Mouse (Mus musculus) mouse embryonic stem cell (cell line): ENCODE measurements around the gene Atat1.

Experiments used
- in situ Hi-C, 2 experiments: fragments of 300-500 bp; cut with MboI; formaldehyde crosslinking; loops; 1 replicate in 1 of 2; 3 replicates in 1 of 2; pipeline ENCODE4 v1.14.3; 2019 to 2020; ENCODE audit warnings: low sequenced_read_pairs in 2 of 2, low pct_unique_long_range_greater_than_20kb in 1 of 2, mixed read lengths in 1 of 2; ENCODE audit not compliant: unreplicated experiment in 1 of 2

Atat1 gene

DNA sequence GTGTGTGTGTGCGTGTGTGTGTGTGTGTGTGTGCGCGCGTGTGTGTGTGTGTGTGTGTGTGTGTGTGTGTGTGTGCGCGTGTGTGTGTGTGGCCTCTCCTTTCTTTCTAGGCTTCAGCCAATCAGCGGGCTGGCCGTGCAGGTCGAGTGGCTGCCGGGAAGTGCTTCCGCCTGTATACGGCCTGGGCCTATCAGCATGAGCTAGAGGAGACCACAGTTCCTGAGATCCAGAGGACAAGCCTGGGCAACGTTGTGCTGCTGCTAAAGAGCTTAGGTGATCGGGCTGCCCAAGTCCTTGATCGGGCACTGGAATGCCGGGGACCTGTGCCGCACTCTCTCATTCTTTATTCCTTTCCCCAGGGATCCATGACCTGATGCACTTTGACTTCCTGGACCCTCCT, 22.1 kb downstream of the Atat1 start:
- in situ Hi-C loops, result no loop called here

DNA sequence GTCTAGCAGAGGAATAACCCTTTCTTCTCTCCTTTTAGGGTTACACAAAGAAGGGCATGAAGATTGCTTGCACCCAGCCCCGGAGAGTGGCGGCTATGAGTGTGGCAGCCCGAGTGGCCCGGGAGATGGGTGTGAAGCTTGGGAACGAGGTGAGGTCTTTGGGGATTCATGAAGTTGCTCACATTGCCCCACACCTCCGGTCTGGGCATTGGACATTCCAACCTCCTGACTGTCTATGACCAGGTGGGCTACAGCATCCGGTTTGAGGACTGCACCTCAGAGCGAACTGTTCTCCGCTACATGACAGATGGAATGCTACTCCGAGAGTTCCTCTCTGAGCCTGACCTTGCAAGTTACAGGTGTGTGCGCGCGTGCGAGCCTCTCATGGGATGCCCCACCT, 26.1 kb downstream of the Atat1 start:
- in situ Hi-C loops, result no loop called here

DNA sequence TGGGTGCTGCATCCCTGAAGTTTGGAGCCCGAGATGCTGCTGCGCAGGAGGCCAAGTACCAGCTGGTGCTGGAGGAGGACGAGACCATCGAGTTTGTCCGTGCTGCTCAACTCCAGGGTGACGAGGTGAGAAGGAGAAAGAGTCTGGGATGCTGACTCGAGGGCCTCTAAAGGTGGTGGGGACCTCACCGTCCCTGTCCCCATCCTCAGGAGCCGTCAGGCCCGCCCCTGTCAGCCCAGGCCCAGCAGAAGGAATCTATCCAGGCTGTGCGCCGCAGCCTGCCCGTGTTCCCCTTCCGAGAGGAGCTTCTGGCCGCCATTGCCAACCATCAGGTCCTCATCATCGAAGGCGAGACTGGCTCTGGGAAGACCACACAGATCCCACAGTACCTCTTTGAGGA, 27.0 kb downstream of the Atat1 start:
- in situ Hi-C loops, result no loop called here

DNA sequence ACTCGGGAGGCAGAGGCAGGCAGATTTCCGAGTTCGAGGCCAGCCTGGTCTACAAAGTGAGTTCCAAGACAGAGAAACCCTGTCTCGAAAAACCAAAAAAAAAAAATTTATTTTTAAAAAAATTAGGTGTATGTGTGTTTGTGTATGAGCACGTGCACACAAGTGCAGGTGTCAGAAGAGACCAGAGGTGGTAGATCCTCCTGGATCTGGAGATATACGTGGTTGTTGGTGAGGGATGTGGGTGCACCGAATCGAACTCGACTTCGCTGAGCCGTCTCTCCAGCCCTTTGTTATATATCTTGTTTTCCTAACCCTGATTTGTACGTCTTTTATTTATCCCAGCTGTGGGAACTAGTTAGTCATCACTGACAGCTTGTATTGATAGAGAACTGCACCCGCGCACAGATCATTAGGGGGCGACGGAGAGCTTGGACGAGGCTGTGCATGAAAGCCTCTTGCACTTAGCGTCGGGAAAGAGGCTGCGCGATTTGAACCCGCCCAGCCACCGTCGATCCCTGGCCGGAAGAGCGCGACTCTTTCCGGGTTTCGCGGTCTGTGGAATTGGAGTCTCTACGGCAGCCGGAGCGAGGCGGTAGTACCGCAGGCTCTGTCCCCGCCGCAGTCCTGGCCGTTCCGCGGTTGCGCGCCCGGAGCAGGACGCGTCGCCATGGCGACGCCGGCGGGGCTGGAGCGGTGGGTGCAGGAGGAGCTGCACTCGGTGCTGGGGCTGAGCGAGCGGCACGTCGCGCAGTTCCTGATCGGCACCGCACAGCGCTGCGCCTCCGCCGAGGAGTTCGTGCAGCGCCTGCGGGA, 30.4 kb downstream of the Atat1 start, which contains the start of gene Dhx16:
Gene Dhx16, plus strand, starts transcription at position 575 of the 813 bp plus-strand sequence.
- in situ Hi-C loops, result no loop called here

DNA sequence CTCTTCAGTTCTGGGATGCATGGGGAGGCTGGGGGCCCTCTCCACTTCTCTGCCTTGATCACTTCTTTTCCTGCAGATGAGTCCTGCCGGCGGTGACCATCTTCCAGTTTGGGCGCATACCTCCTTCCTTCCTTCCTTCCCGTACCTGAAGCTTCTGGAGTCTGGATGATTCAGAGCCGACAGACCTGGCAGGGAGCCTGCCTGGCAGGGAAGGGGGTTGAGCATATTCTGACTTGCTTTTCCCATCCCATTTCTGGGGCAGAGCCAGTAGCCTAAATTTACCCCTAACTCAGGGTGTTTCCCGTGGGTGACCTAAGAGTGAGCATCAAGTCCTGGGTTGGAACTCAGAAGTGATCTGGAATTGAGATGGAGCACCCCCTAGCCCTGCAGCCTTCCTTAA, 35.2 kb downstream of the Atat1 start:
- in situ Hi-C loops, result loop anchor here in 1 of 2 experiments (5.0 kb wide), 1 partner anchor 47 kb away; no protein-coding TSS in a partner anchor

DNA sequence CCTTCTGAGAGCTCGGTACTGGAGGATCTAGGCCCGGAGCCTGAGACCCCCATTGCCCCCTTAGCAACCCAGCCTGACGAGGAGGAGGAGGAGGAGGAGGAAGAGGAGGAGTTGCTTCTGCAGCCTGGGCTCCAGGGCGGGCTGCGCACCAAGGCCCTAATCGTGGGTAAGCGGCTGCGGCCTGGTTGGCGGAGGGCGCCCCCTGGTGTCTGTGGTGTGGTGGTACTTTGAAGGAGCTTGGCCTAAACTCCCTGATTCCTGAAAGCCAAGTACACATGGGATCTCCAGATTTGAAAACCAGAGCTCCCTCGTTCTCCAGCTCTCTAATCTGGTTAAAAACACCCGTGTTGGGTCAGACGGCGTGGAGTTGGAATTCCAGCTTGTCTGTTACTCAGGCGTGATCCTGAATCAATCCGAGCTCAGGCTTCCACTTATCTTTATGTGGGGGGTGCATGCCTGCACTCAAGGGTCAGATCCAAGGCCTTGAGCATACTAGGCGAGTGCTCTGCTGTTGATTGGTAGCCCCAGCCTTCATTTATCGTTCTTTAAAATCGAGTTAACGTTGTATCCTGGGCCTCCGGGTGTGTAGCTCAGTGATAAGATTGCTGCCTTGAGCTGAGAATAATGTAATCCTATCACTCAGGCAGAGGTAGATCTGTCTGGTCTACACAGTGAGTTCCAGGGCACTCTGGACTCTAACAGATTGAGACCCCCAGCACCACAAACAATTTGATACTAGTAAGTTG, 35.9 kb downstream of the Atat1 start:
- in situ Hi-C loops, result loop anchor here in 1 of 2 experiments (5.0 kb wide), 1 partner anchor 47 kb away; no protein-coding TSS in a partner anchor

DNA sequence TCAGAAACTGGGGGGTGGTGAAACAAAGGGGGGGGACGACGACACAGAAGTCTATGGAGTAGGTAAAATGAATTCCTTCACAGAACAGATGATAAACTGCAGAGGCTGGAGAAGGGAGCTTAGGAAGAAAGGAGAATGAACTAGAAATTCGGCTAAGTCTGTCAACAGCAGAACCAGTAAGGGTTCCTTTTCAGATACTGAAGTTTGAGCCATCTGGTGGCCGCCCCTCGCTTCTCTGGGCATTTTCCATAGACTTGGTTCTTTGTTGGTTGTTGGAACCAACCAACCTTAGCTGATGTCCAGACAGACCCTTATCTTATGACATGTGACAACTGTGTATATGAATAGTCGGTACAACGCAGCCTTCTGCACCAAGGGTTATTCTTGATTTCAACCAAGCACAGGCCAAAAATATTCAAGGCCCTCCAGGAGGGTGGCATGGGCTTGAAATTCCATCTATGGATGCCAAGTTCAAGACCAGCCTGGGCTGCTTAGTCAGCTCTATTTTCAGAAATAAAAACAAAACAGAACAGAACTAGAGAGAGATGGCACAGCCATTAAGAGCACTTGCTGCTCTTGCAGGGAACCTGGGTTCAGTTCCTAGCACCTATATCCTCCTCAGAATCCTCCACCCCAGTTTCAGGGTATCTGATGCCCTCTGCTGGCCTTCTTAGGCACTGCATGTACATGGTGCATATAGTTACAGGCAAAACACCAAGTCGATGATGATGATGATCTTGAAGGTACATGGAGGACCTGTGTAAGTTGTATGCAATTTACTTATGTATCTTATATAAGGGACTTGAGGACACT, 38.8 kb downstream of the Atat1 start:
- in situ Hi-C loops, result loop anchor here in 1 of 2 experiments (5.0 kb wide), 1 partner anchor 44 kb away; no protein-coding TSS in a partner anchor

DNA sequence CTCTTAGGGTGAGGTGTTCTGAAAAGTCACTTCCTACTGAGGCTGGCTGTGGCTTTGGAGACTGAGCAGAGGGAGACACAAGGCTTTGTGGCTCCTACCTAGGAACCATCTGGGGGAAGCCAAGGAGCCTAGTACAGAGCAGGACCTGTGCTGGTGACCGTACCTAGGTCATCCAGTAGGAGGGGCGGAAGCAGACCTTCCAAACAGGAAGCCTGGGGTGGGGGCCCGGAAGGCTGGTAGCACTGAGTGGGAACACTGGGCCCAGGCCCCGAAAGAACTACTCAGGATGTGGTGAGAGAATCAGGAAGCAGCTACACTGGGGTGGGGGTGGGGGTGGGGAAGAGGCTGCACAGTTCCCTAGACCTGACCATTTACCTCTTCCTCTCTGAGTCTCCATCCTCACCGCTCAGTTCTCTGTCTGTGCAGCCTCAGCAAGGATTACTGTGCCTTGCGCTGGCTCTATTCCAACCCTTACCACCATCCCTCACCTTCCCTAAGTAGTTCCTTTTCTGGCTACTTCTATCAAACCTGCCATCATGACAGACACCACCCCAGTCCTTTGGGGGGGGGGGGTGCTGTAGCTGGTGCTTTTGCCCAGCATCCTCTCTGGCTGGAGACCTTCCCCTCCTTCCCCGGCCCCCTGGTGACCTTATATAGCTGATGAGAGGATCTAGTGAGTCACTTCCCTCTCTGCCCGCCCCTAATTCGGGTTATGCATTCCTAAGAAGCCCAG, 39.6 kb downstream of the Atat1 start:
- in situ Hi-C loops, result loop anchor here in 1 of 2 experiments (5.0 kb wide), 1 partner anchor 43 kb away; no protein-coding TSS in a partner anchor

DNA sequence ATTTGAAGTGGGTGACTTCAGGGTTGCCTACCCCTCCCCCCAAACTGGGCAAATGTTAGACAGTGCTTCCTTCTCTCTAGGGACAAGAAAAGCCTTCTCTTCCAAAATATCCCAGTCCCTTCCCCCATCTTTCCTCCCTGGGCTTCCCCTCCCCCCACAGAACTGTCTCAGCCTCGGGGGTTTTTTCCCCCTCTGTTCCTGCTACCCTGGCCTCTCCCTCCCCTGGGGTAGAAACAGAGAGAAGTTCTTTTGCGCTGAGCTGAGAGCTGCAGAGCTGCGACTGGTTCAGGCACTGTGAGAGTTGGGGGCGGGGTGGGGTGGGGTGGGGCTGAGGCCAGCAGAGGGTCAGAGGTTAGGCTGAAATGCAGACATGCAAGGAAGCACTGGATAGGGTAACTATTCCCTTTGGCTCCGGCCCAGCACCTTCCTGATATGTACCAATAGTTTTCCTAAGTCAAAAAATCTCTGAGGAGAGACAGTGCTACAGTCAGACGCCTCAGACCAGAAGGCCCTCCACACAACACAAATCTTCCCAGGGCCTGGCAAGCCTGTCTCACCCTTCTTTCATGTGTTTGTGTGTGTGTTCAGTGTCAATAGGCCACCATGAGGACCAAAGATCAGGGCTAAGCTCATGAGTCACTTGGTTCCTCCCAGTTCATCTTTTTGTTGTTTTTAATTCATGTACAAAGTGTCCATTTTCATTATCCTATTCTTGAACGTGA, 40.4 kb downstream of the Atat1 start:
- in situ Hi-C loops, result loop anchor here (5.0 kb wide), 1 partner anchor 42 kb away; no protein-coding TSS in a partner anchor

DNA sequence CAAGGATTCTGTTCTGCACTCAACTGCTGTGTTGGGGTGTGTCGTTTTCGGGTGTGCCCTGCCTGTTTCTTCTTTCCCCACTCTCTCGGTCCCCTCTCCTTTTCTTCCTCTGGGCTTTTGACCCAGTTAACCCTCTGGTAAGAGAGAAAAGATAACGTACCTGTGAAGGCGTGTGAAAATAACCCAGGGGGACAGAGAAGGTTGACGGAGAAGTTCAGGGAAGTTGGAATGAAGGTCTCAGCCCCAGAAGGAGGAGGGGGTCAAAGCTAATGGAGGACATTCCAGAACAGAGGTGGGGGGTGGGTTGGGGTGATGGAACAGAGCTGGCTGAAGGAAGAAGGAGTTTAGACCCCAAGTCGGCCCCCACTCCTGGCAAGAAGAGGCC, 40.9 kb downstream of the Atat1 start:
- in situ Hi-C loops, result loop anchor here in 1 of 2 experiments (5.0 kb wide), 1 partner anchor 42 kb away; no protein-coding TSS in a partner anchor

DNA sequence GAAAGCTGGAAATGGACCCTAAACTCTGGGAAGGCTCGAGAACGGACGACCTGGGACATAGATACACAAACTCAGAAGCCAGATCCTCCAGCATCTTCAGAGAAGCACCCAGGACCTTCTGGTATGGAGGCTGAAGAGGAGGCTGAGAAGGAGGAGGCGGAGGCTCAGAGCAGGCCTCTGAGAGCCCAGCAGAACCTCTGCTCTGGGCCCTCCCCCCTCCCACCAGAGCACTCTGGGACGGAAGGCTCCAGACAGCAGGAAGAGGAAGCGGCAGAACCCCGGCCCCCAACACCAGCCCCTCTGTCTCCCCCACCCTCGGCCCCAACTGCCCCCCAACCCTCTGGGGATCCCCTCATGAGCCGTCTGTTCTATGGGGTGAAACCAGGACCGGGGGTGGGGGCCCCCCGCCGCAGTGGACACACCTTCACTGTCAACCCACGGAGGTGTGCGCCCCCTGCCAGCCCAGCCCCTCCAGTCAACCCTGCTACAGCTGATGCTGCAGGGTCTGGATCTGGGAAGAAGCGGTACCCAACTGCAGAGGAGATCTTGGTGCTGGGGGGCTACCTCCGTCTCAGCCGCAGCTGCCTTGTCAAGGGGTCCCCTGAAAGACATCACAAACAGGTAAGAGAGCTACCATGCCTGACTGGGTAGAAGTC, 41.6 kb downstream of the Atat1 start:
- in situ Hi-C loops, result loop anchor here in 1 of 2 experiments (5.0 kb wide), 1 partner anchor 41 kb away; no protein-coding TSS in a partner anchor

DNA sequence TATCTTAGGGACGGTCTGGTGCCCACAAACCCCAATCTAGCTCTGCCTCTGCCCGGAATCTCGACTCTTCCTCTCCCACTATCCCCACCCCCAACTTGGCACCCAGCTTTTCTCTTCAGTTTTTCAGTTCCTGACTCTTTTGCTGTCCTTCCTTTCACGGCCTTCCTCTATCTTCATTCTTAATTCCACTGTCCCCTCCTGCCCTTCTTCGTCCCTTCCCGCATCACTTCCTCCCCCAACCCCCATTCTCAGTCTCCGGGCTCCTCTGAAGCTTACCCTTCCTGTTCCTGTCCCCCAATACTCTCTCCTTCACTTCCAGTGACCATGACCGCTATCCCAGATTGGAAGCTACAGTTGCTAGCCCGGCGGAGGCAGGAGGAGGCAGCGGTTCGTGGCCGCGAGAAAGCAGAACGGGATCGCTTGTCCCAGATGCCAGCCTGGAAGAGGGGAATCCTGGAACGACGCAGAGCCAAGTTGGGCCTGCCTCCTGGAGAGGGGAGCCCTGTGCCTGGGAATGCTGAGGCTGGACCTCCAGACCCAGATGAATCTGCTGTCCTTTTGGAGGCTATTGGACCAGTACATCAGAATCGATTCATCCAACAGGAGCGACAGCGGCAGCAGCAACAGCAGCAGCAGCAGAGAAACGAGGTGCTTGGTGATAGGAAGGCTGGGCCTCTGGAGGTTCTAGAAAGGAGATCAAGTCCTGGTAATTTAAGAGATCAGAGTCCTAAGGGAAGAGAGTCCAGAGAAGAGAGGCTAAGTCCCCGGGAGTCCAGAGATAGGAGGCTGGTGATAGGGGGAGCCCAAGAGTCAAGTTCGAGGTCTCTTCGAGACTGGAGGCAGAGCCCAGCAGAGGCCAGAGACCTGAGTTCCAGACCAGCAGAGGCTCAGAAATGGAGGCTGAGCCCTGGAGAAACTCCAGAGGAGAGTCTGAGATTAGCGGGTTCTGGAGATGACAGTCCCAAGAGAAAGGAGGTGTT, 42.7 kb downstream of the Atat1 start:
- in situ Hi-C loops, result loop anchor here in 1 of 2 experiments (5.0 kb wide), 1 partner anchor 40 kb away; no protein-coding TSS in a partner anchor

DNA sequence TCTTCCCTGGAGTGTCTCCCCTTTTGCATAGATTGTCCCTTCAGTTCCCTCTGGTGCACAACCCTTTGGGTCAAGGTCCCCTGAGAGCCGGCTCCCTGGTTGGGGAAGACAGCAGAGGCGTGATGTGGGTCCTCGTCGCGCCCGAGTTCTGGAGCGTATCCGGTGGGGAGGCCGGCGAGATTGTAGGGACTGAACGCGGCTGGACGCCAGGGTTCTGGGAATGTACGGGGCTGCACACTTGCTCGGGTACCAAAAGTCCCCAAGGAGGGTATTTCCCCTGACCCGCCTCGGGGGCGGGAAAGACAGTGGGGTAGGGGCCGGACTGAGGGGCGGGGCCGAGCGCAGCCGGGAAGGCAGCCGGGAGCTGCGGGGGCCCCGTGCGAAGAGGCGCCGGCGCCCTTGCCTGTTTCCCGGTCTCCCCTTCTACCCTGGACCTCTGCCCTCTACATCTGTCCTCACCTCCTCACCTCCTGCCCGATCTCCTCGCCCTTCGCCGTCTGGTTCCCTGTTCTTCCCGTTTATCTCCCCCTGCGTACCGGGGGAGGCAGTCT, 43.5 kb downstream of the Atat1 start:
- in situ Hi-C loops, result loop anchor here in 1 of 2 experiments (5.0 kb wide), 1 partner anchor 39 kb away; no protein-coding TSS in a partner anchor

DNA sequence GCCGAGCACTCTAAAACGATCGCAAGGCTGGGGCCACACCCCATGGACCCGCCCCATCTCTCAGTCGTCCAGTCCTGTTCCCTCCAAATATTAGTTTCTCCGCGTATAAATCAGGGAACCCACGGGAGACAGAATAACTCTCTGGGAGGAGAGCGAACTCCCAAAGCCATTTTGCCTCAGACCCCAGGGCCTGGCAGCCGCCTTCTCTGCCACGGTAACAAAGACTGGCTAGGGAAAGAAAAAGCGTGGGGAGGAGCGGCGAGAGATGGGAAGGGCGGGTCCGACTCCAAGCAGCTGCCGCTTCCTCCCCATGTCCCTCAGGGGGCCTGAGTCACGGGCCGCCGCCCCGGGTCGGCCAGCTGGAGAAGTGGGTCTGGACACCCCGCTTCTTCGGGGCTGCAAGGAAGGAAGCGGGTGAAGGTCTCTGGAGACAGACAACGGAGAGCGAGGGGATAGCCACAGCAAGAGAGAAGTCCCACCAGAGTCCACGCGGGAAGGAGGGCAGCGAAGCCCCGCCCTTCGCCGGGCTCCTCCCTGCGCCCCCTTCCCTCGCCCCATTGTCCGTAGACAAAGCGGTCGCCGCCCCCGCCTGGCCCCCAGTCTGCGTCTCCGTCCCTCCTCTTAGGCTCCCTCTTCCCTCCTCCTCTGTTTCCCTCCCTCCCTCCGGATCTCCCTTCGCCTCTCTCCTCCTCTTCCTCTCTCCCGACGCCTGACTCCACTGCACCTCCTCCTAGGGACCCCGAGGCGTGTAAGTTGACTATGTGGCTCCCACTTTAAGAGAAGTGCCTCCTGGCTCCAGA, 44.2 kb downstream of the Atat1 start, which contains the start of gene Ppp1r18:
Gene Ppp1r18, plus strand, starts transcription at position 113 of the 800 bp plus-strand sequence.
- in situ Hi-C loops, result loop anchor here in 1 of 2 experiments (5.0 kb wide), 1 partner anchor 38 kb away; no protein-coding TSS in a partner anchor
